Mouse (Mus musculus) fat pad, adult 2 months (tissue): ENCODE results near the gene Qpctl.
A peak's percentile ranks its signal among the peaks of the same experiment; 100 is the strongest.
"Not testable (repeated sequence)": the region's sequence is repeated elsewhere in the genome, so short reads cannot be mapped to it uniquely, and the experiment has no call there.

Experiments used
- DNase-seq: peaks from one replicate; pipeline ENCODE4 v3.0.0-alpha.2; 2011; ENCODE audit warnings: low read depth, low spot score; ENCODE audit errors: extremely low read depth

Qpctl gene

GRCm38 (mm10) chr7:19164189-19164588 lies 15.1 kb upstream of the Qpctl start:
- DNase-seq = no peak

DNA sequence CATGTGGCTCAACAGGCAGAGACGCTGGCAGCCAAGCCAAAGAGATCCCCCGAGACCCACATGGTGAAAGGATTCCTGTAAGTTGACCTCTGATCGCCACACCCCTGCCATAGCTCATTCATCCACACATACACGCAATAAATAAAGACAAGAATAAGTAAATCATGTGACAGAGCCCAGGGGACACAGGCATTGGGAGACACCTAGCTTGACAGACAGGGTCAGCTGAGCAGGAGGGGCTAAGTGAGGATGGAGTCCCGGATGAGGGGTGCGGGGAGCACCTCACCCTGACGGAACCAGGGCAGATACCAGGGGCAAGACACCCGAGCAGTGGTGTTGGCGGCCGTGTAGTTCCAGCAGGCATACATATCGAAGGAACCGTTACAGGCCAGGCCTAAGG lies 14.7 kb upstream of the Qpctl start:
- DNase-seq = no peak

- no peak for DNase-seq
These were observed 13.8 kb upstream of the Qpctl start for GRCm38 (mm10) chr7:19162928-19163327.

DNA sequence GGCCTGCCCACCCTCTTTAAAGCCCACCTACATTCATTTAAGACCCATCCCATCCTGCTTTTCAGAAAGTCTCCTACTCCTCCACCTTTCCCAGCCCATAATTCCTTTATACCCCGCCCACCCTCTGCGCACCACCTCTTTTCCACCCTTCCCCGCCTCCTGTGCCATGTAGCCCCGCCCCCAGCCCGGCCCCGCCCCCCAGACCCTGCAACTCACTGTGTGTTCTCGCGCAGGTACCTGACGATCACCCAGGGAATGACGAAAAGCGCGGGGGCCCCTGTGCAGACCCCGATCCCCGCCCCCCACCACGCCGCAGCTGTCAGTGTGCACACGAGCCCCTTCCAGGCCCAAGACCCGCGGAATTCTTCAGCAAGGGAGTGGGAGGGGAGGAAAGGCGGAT lies 11.0 kb upstream of the Qpctl start:
- no peak for DNase-seq

- DNase-seq = no peak
These were observed 10.3 kb upstream of the Qpctl start for GRCm38 (mm10) chr7:19159411-19159810.

DNA sequence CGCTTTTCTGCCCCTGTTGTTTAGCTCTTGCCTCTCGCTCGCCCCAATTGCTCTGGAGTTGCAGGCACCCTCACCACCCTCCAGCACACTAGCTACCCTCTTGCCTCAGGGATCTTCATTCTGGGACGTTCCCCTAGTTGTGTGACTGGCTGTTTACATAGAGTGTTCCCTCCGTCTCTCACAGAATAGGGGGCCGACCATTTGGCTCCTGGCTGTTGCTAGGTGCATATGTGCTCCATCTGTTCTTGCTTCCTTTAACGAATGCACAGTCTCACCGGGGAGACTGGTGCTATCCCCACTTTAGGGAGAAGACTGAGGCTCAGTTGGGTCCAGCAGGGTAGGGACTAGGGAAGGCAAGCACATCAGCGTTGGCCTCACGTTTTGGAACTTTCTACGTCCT lies 9.5 kb upstream of the Qpctl start:
- DNase-seq = no peak

DNA sequence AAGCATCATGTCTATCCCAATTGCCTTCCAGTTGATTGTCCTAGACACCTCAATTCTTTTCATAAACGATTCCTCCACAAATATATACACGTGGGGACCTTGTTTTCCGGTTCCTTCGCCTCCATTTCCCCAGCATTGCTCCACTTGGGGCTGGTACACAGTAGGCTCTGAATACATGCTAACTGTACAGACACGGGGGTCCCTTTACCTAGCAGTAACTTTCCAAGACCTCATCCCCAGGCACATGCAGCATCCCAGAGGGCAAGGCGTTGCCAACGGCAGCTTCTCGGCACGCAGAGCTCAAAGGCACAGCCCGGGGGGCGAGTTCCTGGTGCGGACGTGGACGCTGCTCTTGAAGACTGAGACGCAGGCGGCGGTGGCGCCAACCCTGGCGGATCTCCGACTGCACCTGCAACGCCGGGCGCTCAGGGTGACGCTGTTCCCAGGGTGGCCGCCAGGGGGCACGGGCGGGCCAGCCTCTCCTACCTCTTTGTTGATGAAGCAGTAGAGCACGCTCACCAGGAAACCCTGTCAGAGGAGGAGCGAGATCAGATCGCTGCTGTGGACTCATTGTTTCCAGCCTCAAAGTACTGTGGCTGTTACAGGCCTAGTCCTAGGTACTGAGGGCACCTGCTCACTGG lies 8.2 kb upstream of the Qpctl start:
- no peak for DNase-seq

- DNase-seq = no peak
These were observed 6.9 kb upstream of the Qpctl start for GRCm38 (mm10) chr7:19155825-19156475.

GRCm38 (mm10) chr7:19154796-19155195 lies 5.7 kb upstream of the Qpctl start:
- no peak for DNase-seq

- DNase-seq = not testable (repeated sequence)
These were observed 2.0 kb upstream of the Qpctl start for GRCm38 (mm10) chr7:19151121-19151520.

DNA sequence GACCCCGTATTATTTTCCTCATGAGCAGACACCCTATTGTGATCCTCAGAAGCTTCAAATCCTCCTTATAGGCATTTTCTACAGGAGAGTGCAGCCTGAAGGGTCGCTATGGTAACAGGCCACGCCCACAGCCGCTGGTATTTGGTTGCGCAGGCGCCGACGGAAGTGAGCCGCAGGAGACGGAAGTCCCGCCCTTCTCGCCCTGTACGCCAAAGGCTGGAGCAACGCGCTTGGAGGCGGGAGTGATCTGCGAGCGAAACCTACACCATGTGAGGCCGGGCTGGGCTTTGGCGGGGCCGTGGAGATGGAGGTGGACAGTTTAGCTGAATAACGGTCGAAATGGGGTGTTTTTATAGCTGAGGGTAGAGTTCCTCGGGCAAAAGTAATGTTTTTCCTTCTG lies 535 bp upstream of the Qpctl start, which contains the start of gene Snrpd2:
Snrpd2 (plus strand) TSS at position 97 of the 400 bp plus-strand sequence.
- DNase-seq = peak; percentile 47

GRCm38 (mm10) chr7:19148180-19148874 lies 764 bp downstream of the Qpctl start:
- no peak for DNase-seq

DNA sequence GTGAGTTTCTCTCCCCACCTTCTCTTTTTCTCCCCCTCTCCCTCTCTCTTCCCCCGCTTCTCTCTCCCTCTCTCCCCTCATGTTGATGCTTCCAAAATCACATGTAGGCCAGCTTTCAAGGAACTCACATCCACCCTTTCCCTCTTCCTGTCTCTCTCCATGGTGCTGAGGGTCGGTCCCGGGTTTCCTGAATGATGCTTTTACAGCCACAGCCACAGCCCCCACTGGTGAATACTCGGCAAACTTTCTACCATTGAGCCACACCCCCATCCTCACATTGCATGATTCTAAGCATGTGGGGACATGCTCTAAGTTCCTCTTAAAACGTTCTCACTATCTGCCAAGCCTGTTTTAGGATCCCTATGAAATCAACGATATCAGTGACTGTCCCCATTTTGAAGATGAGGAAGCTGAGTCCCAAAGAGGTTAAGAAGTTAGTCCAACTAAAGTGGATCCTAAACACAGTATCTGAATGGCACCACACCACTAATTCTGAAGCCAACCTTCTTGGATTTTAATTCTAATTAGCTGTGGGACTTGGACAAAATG lies 1.5 kb downstream of the Qpctl start:
- DNase-seq = no peak

- no peak for DNase-seq
These were observed 2.3 kb downstream of the Qpctl start for GRCm38 (mm10) chr7:19146793-19147192.

- DNase-seq = no peak
These were observed 11.7 kb downstream of the Qpctl start for GRCm38 (mm10) chr7:19137380-19137779.

DNA sequence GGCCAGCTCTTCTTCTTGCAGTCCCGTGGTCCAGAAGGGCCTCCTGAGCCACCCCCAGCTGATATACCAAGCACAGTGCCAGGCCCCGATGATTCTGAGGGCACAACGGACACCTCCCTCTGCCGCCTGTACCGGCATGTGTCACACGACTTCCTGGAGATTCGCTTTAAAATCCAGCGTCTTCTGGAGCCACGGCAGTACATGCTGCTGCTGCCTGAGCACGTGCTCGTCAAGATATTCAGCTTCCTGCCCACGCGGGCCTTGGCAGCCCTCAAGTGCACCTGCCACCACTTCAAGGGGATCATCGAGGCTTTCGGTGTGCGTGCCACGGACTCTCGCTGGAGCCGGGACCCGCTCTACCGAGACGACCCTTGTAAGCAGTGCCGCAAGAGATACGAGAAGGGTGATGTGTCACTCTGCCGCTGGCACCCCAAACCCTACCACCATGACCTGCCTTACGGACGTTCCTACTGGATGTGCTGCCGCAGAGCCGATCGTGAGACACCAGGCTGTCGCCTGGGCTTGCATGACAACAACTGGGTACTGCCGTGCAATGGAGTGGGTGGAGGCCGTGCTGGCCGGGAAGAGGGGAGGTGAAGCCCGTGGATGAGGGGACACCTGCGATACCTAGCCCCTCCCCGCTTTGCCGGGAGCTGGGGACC lies 12.3 kb downstream of the Qpctl start:
- DNase-seq = no peak

DNA sequence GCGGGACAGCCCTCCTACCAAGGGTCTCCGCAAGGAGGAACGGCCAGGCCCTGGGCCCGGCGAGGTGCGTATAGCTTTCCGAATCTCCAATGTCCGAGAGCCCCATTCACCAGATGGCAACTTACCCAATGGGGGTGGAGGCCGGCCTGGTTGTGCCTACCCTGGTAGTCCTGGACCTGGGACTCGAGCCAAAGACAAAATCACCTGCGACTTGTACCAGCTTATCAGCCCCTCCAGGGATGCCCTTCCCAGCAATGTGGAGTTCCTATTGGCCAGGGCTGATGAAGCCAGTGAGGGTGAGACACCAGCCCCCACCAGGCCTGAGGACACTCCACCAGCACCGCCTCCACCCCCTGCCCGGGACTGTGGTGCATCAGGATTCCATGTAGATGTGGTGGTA lies 12.9 kb downstream of the Qpctl start:
- no peak for DNase-seq

DNA sequence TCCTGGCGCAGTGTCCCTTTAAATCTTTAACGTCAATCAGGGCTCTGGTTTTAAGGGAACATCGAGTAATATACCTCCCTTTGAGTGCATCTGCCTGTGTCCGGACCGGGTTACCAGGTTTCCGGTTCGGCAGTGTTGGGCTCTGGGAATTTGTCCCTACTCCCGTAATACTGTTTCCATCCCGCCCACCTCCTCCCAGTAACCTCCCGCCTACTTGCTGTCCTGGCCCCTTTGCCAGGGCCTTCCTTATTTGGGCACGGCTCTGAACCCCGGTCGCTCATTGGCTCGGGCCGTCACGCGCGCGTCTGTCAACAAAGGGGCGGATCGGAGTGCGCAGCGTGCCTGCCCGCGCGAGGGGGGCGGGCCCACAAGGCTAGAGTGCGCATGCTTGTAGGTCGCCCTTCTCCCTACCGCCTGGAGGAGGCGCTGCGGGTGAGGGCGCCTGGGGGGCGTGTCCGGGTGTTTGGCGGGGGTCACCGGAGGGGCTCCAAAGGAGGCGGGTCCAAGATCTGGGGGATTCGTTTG lies 17.7 kb downstream of the Qpctl start:
- DNase-seq = peak; percentile 94

DNA sequence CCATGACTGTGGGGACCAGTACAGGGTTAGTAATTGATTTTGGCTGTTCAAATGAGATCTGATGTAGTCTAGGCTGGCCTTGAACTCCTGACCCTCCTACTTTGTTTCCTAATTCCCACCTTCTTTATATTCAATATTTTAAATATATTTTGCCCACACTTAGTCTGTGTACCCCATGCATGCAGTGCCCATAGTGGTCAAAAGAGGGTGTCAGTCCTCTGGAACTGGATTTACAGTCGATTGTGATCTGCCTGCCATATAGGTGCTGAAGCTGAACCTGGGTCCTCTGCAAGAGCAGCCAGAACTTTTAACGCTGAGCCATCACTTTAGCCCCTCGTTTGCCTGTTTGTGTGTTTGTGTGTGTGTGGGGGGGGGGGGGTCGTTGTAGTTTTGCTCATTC lies 18.4 kb downstream of the Qpctl start:
- DNase-seq = no peak

GRCm38 (mm10) chr7:19129396-19129795 lies 19.7 kb downstream of the Qpctl start:
- no peak for DNase-seq

GRCm38 (mm10) chr7:19127744-19128143 lies 21.3 kb downstream of the Qpctl start:
- no peak for DNase-seq
